Mouse (Mus musculus) MEL-GATA-1-ER (cell line): Measurements from ENCODE around the gene Ddx4.
"Not testable (repeated sequence)": the region's sequence is repeated elsewhere in the genome, so short reads cannot be mapped to it uniquely, and the experiment has no call there.

ENCODE experiments used
- DNase-seq: peaks from one replicate; pipeline ENCODE4 v3.0.0-alpha.2; 2012; ENCODE audit warnings: low read depth; ENCODE audit errors: extremely low read depth

The Ddx4 gene

DNA sequence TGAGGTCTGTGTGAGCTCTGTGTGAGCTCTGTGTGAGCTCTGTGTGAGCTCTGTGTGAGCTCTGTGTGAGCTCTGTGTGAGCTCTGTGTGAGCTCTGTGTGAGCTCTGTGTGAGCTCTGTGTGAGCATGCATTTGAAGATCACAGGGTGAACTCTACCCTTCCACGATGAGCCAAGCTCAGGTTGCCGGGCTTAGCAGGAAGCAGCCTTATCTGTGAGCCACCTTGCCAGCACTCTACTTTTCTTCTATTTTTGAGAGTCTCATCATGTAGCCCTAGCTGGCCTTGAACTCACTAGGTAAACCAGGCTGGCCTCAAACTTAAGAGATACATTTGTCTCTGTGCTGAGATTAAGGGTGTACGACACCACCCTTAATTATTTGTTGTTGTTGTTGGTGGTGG lies 15.8 kb downstream of the Ddx4 start:
- DNase-seq = no peak

DNA sequence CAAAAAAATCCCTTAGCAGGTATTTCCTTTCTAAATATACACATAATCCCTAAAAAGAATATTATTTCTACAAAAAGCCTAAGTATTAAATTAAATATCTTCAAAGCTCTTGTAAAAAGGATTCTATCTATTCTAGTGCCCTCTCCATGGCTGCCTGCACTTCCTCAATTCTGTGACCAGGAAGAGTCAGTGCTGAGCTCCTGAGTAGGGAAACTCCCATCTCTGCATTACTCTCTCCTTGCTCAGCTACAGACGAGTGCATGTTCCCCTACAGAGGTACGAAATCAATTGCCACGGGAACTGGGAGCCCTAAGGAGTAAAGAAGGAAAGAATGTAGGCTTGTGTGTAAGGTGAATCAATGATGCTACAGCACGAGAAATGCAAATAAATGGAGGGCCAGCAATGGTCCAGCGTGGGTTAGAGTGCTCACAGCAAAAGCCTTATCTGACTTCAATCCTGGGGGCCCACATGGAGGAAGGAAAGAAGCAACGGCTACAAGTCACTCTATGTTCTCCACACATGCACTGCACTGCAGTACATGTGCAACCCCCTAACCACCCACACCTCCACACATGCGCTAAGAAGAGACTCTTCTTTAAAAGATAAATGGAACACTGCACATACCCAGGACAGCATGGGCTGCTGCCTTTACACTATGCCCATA lies 17.0 kb downstream of the Ddx4 start:
- DNase-seq = peak; percentile 57

DNA sequence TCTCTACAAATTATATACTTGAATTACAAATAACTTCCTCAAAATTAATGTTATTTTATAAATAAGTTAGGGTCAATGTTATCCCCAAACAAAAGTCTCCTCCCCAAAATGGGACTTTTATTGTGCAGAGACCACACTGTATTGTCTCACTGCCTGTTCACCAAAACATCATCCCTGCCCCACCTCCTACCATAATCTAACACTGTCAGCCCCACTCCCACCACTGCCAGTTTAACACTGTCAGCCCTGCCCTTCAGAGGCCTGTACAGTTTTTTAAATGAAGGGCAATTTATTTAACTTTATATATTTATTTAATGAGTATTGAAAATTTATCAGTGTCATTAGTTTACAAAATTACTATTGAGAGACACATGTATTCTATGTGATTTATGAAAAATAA lies 26.7 kb downstream of the Ddx4 start:
- no peak for DNase-seq

DNA sequence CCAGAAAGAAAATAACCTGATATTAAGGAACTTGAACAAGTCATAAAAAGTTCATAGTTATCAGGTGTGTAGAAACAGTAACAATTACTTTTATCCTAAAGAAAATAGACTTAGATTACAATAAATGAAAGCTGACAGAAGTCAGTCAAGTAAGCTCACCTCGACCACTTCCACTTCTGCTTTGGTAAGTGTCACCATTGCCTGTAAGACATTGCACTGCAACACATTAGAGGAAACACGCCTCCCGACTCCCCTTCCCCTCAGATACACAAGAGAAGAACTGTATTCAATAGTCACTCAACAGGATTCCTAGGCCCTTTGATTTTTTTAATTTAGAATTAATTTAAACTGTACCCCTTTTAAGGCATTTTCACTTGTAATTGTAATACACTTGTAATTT lies 27.7 kb downstream of the Ddx4 start:
- DNase-seq = no peak

DNA sequence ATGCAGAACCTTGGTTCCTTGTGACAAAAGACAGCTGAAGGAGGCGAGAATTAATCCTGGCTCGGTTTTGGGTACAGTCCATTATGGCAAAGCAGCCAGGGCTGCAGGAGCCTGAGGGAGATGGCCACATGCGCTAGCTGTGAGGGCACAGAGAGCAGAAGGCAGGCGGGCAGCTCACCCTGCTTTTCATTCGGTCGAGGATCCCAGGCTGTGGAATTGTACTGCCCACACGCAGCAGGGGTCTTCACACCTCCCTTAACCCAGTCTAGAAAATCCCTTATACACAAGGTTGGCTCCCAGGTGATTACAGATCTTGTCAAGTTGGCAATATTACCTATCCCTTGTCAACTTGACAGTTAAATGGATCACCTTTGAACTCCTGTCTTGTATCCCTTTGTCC lies 28.6 kb downstream of the Ddx4 start:
- DNase-seq = no peak

DNA sequence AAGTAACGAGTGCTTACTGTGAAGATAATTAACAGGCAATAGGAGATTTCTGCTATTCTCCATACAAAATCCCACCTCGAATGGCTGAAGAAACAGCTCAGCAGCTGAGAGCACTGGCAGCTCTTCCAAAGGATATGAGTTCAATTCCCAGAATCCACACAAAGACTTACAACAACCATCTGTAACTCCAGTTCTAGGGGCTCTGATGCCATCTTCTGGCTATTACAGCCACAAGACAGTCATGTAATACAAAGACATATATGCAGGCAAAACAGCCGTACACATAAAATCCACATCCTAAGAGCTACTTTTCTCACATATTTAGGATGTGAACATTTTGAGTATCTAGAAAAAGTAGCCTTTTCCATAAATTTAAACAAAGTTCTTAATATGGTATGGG lies 30.7 kb downstream of the Ddx4 start:
- no peak for DNase-seq

DNA sequence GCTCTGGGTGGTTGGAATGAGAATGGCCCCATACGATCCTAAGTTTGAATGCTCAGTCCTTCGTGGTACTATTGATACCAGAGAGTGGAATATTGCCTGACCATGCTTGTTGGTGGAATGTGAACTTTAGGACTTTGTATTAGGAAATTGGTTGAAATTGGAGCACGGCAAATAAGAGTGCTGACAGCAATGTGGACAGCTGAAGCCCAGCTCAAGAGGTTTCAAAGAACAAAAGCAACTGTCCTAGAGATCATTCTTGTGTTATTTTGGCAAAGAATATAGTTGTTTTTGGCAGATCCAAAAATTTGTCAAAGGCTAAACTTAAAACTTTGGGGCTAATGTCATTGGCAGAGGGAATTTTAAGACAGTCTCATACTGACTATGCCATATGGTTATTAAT lies 43.7 kb downstream of the Ddx4 start:
- no peak for DNase-seq

DNA sequence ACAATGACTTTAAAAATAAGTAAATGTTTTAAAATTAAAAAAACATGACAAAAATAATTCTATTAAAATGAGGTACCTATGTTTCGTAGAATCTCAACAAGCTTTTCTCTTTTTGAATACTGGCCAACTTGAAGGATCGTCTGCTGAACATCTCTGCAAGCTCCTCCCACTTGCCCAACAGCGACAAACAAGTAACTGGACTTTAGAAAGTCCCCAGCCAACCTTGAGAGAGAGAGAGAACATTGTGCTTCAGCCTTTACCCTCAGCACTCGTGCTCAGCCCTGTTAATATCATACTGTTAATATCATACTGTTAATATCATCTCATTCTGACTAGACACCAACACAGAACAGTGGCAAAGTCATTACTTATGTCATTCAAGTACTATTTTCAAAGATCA lies 47.9 kb downstream of the Ddx4 start:
- no peak for DNase-seq

DNA sequence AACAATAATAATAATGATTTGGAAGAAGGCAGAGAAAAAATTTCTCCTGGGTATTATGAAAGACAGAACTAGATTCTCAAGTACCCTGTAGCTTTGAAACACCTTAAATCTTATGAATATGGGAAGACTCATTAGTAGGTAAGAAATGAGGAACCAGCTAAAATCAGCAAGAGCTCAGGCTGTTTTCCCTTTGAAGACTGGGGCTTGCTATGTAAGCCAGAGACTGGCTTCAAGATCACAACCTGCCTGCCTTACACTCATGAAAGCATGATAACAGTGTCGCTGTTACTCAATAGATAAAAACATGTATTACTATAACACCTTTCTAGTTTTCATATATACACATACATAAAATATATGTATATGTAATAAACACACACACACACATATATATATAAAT lies 48.4 kb downstream of the Ddx4 start:
- DNase-seq = no peak

DNA sequence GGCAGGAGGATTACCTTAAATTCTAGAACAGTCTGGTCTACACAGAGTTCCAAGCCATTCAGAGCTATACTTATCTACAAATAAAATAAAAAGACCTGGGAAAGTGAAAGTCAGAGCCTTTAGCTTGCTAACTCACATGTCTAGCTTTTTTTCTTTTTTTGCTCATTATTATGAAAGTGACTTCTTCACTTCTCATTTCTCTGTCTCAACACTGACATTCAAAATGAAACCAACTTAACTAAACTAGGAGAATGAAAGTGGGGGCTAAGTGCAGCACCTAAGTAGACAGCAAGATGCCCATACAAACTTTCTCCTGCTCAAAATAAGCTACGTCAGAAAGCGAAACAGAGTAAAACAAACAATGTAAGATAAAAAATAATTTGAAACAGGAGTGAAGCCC lies 49.7 kb downstream of the Ddx4 start:
- DNase-seq = no peak

DNA sequence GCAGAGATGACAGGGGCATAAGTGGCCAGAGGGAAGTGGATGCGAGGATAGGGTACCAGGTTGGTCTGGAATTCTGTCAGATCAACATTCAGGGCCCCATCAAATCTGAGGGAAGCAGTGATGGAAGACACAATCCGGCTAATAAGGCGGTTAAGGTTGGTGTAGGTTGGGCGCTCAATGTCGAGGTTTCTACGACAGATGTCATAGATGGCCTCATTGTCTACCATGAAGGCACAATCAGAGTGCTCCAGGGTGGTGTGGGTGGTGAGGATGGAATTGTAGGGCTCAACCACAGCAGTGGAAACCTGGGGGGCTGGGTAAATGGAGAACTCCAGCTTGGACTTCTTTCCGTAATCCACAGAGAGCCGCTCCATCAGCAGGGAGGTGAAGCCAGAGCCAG lies 58.0 kb downstream of the Ddx4 start, which contains the start of gene Il31ra:
Gene Il31ra (minus strand): TSS at position 101 of the 400 bp plus-strand sequence.
- not testable (repeated sequence) for DNase-seq

DNA sequence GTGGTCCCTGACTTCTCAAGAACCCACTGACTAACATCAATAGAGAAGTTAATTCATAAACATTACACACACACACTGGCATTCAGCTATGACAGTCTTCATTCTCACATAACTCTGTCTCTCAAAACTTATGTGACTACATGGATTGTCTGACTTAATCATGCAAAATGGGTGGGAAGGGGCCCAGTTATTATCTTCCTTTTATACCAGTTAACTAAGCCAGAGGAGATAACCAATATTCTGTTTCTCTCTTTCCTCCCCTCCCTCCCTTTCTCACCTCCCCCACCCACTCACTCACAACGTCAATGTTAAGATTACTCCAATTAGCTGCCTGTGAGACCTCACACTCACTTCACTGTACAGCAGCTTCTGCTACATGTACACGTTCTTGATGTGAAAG lies 62.0 kb downstream of the Ddx4 start:
- no peak for DNase-seq

DNA sequence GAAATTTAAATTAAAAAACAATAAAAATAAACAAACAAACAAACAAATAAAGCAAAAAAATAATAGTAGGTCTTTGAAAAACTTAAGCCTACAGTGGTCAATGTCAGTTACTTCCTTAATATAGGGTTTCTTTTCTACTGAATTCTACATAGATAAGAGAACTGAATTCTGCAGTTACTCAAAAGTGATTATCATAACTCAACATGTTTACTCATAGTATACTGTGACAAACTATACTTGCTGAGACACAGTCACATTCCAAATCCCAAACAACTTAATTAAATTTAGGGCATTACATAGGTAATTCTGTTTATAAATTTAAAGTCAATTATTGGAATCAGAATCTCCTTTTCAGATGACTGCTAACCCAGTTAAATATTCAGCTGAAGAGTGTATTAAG lies 62.6 kb downstream of the Ddx4 start:
- no peak for DNase-seq

DNA sequence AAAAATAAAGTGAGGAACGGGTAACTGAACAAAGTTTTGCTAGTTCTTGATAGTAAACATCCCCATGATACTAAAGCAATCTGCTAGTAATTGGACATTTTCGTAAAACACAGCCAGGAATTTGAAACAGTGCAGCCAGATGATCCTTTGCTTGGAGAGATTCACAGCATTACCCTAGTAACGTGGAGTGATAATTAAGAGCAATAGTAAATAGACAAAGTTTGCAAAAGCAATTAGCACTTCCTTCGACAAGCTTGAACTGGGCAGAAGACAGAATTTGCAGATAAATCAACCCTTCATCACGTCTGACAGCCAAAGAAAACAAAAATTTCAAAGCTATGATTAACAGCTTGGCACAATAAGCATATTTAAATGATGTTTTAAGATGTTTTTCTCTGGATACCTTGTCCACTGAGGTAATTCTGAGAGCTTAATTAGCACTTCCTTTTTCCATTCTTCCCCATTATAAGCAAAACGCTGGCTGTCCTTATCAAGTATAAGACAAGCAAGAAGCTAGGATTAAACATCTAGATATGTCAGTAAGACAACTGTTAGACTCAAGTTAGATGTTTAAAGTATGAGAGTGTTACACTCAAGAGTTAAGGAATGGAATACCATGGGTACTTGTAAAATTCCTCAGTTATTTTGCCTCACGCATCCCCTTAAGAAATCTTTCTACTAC lies 67.6 kb downstream of the Ddx4 start:
- no peak for DNase-seq

DNA sequence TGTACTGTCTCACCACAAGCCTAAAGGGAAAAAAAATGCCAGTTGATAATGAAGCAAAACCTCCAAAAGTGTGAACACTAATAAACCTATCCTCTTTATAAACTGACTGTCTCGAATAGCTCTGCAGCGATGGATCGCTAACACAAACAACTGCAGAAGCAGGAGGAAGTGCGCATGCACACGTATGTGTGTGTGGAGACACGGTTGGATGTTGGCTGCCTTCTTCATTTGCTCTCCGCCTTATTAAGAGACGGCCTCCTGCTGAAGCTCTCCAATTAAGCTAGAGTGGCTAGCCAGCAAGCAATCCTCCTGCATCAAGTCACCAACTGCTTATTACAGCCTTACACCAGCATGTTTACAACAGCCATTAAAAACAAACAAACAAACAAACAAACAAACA lies 70.0 kb downstream of the Ddx4 start:
- DNase-seq = no peak

DNA sequence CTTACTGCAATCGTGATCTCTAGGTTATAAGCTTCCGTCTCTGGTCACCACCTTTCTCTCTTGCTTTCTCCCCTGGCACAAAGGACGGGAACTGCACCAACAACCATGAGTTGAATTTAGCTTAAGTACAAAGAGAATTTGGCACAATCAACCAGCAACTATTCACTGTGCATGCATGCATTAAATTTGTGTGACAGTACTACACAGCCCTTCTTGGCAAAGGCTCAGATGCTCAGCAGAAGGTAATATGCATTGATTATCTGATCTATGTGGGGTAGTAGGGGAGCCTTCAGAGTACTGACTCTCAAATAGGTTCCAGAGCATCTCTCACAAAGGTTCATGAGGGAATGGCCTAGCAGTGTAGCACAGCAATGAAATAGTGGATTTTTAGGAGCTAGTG lies 70.5 kb downstream of the Ddx4 start:
- no peak for DNase-seq

DNA sequence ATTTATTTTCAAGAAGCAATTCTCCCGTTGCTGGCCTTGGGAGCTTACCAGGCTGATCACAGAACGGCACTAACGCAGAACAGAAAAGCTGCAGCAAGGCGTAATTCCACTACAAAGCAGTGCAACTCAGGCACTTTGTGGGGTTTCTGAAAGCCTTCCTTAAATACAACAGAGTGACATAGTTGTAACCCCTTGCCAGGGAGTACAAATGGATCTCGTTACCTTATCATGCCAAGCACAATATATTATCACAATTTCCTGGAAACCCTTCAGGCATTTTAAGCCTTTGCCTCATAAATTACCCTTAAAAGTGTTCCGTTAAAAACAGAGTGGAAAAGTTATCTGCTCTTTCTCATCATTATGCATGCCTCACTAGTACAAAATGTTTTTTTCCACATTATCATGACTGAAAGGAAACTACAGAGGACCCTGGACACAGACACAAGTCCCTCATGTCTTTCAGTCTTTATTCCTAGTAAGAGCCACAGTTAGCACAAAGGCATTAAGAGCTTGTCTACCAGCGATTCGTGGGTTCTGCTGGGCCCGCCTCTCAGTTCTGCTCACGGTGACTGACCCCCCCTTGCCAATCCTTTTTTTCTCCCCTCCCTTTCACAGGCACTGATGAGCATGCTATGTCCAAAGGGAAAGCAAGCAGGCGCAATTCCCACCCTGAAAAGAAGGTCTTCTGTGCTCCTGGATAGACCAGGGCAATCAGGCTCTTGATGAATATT lies 71.5 kb downstream of the Ddx4 start:
- no peak for DNase-seq

DNA sequence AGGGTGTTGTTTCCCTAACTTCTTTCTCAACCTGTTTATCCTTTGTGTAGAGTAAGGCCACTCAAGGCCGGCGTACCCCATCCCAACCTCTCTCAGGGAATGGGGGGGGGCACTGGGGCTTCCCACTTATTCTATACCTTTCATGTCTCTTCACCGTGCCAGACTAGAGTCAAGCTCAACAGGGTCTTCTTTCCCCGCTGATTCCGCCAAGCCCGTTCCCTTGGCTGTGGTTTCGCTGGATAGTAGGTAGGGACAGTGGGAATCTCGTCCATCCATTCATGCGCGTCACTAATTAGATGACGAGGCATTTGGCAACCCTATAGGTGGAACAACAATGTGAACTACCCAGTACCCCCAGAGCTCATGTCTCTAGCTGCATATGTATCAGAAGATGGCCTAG lies 74.2 kb downstream of the Ddx4 start:
- DNase-seq = not testable (repeated sequence)

DNA sequence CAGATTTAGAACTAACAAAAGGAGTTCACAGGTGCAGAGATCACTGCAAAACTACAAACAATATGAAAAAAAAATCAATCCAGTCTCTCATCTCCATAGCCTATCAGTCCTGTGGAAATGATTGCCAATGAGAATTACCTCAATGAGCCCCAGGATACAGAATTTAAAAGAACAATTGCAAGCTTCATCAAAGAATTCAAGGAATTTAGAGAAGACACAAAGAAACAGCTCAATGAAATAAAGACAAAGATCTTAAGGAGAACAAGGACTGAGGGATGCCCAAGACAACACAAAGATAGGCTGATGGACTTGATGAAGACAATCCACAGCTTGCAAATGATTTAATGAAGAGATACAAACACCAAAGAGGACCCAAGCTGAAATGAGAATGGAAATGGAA lies 78.5 kb downstream of the Ddx4 start:
- no peak for DNase-seq

DNA sequence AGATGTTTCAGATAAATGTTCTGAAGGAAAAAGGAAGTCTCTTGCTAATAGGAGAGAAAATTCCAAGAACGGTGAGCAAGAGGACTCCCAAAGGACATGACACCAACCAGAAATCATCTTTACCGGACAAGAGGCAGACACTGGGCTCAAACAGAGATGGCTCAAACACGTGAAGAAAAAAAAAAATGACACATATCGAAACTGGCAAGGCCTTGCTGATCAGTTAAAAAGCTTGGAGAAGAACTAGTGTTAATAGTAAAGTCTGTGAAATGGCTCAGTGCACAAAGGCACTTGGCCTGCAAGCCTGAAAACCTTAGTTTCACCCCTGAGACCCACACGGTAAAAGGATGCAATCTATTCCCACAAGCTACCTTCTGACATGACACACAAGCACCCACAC lies 81.5 kb downstream of the Ddx4 start:
- no peak for DNase-seq

DNA sequence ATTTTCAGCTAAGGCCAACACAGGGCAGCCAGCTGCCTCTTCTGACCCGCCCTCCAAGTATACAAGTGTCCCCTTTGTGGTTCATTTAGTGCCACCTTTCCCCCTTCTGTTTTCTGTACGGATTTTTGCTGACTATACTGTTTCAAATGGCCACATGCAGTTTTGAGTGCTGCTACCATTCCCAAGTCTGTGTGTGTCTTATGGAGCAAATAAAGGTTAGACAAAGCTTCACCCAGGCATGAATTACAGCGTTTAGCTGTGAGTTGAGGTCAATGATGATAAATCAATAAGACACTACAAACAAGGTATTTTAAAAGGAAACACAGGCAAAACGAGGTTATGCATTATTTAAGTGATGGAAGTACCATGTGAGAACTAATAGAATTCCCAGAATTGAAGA lies 82.7 kb downstream of the Ddx4 start:
- DNase-seq = no peak

DNA sequence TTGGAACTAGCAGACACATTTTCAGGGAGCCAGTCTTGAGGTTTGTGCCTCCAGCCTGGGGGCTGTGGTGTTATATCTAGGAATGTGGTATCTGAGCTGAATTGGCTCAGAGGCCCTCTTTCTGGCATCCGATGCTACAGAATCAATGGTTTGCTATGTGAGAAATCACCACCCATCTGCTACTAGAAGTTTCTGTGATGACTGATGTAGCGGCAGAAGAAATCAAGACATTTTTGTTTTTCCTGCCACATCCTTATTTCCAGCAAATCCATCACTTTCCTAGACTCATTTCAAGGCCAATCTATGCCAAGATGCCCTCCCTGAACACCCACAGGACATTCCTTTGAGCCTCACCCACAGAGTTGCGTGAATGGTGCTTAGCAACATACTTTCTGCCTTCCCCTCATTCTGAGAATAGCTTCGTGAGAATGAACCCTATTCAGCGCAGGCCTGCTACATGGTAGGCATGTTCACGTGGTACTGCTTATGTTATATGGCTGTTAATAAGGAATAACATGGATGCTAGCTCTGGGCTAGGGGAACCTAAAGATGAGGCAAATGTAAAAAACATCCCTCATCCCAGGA lies 91.6 kb downstream of the Ddx4 start:
- no peak for DNase-seq
